Mouse (Mus musculus) 3134 (cell line): Measurements from ENCODE around the gene Egfem1.

Experiments used
- DNase-seq: peaks from one replicate; pipeline ENCODE4 v3.0.0-alpha.2; 2011; ENCODE audit warnings: low spot score; ENCODE audit not compliant: insufficient read length; ENCODE audit errors: extremely low read depth

The Egfem1 gene

GRCm38 (mm10) chr3:29081952-29082295, at the start of gene Egfem1:
Egfem1 (plus strand) TSS chr3:29082023.
- no peak for DNase-seq

DNA sequence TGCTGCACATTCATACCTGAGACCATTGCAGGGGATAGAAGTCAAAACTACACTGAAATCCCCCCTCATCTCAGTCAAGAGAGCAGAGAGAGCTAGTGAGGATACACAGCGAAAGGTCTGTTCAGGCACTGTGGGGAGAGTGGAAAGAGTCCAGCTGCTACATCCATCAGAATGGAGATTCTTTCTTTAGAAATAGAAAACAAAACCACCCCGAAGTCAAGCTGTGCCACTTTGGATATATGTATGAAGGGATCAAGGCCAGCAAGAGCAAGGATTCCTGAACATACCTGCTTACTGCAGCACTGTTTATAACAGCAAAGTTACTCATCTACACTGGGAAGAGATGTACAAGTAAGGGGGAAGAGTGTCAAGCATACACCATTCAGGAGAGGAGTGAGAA, 48.7 kb upstream of the Egfem1 start:
- no peak for DNase-seq

GRCm38 (mm10) chr3:29036146-29036545, 45.7 kb upstream of the Egfem1 start:
- DNase-seq, result no peak

DNA sequence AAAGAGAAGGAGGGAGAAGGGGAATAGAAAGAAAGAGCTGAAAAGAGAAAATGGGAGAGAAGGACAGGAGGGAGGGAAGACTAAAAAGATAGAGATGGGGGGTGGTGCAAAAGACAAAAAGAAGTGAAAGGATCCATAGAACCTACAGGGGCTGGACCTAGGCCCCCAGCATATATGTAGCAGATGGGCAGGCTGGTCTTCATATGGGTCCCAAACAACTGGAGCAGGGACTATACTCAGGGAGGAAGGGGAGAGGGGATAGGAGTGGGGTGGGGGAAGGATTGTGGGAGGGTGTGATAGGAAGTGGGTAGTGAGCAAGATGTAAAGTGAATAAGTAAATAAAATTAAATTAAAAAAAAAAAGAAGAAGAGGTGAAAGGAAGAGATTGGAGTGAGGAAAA, 45.2 kb upstream of the Egfem1 start:
- DNase-seq, result no peak

GRCm38 (mm10) chr3:29040064-29040463, 41.8 kb upstream of the Egfem1 start:
- DNase-seq, result no peak

DNA sequence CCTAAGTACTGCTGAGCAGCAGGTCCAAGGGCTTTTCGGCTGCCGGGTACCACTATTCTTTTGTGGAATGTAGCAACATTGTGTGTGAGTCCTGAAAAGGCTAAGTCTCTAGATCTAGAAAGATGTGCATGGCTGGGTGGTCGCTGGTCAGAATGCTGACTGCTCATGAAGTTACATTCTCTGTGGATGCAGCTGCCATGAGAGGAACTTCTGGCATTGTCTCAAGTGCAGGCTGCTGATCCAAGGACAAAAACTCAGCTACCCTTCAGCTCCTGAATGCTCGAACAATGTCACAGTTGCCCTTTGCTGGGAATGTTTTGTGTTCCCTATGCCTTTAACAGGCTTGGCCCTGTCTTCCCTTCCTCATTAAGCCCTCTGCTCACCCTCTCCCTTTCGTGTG, 35.5 kb upstream of the Egfem1 start:
- no peak for DNase-seq

DNA sequence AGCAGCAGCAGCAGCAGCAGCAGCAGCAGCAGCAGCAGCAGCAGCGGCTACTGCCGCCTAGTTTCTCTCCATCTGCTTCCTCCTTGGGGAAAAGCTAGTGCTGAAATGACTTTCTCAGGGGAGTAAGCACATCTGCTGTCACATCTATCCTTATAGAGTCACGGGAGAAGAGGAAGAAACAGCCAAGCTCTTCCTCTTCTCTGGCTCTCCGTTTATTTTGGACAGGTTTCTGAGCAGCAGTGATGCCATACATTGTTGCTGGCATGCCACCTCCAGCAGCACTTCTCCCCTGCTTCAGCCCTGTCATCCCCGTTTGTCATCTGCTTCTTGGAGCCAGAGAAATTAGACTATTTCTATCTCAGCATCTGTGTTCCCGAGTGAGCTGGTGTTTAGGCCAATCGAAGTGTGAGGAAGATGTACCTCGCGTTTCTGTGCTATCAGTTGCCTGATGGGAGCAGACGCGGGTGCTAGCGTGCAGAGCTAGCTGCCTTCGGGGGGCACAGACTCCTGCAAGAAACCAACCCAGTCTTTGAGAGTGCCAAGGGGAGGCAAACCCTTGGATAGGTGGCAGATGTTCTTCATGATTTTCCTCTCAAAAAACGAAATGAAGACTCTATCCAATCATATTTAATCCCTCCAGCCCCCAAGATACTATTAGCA, 34.4 kb upstream of the Egfem1 start:
- no peak for DNase-seq

DNA sequence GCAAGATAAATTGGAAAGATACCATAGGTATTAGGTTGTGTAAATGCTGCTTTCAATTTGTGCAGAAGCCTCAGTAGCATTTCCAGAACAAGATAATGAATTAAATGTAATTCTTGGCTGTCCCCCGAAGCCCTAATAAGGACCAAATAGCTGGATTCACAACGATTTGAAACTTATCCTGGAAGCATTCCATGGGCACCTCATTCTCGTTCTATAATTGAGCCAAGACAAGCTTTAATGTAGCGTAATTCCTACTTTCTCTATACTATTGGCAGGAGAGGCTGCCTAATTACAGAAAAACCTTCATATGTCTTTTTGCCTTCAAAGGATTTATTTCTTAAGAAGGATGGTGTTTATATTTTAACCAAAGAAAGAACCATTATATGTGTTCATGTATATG, 18.7 kb upstream of the Egfem1 start:
- DNase-seq, result no peak

DNA sequence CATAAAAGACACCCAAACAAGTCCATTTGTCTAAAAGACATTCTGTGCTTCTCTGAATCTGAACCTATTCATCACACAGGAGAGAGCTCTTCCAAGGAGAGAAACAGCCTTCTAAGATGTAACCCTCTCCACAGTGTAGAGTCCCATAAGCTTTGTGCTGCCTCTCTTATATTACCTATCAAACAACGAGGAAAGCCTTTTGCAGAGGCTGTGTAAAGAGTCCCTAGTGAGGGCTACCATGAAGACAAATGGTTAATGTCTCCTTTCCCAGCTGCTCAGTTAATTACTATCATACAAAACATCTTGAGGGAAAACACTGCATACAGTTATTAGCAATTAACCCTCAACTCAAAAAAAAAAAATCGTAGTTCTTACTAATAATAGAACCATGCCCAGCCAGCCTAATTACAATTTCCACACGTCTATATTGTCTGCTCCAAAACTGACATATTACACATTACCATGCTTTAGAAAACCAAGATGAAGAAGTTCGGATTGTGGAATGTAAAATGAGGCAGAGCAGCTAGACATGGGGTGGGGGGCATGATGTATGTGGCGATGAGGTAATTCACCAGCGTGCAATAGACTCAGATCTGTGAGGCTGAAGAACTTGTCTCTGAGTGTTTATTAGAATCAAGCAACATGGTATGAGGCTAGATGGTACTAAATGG, 13.3 kb upstream of the Egfem1 start:
- no peak for DNase-seq

GRCm38 (mm10) chr3:29071315-29071714, 10.5 kb upstream of the Egfem1 start:
- no peak for DNase-seq

- DNase-seq, result no peak
Measured at GRCm38 (mm10) chr3:29081517-29081916, 306 bp upstream of the Egfem1 start.

- DNase-seq, result peak; percentile 5
Measured at GRCm38 (mm10) chr3:29082296-29082995, 623 bp downstream of the Egfem1 start.

GRCm38 (mm10) chr3:29082996-29083350, 1.1 kb downstream of the Egfem1 start:
- DNase-seq, result peak; percentile 2

DNA sequence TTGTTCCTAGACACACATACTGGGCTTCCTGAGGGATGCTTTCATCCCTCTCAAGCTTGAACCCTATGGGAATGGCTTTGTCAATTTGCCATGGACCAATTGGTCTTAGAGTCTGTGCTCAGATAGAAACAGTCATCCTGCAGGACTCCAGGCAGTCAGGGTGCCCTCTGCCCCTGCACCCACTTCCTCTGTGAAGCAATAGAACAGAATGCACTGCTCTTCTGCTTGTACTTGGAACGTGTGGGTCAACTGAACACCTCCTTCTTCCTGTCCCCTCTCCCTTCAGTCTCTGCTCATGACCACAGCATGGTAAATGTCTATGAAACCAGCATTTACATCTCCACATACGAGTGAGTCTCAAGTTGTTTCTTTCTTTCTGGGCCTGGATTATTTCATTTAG, 16.6 kb downstream of the Egfem1 start:
- DNase-seq, result no peak

- no peak for DNase-seq
Measured at GRCm38 (mm10) chr3:29106016-29106723, 24.3 kb downstream of the Egfem1 start.

GRCm38 (mm10) chr3:29107134-29107533, 25.3 kb downstream of the Egfem1 start:
- DNase-seq, result no peak

- no peak for DNase-seq
Measured at GRCm38 (mm10) chr3:29110321-29110720, 28.5 kb downstream of the Egfem1 start.

DNA sequence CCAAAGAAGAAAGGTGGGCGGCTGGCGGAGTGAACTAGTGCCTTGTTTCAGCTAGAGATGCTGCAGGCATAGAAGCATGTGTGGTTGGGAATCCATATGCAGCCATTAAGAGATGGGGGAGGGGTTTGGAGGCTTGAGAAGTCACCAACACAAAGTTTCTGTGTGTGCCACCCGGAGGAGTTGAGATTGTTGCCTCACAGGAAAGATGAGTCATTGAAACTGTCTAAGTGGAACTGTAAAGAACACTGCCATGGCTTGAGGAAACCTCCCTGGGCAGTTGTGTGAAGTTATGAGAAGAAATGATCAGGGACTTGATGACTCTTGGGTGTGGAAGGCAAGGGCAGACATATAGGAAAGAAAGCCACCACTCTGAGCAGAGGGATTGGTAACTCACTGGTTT, 32.7 kb downstream of the Egfem1 start:
- no peak for DNase-seq

GRCm38 (mm10) chr3:29117379-29117778, 35.6 kb downstream of the Egfem1 start:
- no peak for DNase-seq

DNA sequence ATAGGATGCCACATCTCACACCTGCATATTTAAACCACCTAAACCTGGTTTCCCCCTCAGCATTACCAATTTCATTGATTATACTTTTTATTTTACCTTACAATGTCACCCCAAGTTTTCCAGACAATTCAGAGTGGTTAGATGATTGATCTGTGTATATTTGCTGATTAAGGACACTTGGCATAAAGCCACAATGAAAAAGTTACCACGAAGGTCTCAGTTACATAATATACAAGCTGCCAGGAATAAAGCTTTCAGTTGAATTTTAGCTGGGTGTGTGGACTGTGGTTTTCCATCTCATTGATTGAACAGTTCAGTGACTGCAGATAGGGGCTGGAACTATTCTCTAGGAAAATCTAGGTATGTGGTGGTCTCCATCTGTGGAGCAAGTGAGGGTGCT, 40.7 kb downstream of the Egfem1 start:
- no peak for DNase-seq
